Mouse (Mus musculus) midbrain, postnatal 0 days (tissue): ENCODE measurements at regions not wholly inside any gene's neighbourhood (a gene's known extent, or its start where the extent isn't known, plus 50 kb on each side); places are given as distances from the start of the nearest gene placed in this dataset.

Experiments
- ATAC-seq: fragments of 200-750 bp; cut with Nextera tagmentation; 2 replicates; pipeline ENCODE4 v1.8.0; 2017; ENCODE audit warnings: moderate number of reproducible peaks, mild to moderate bottlenecking, moderate TSS enrichment, moderate library complexity; ENCODE audit not compliant: low FRiP score
- DNase-seq: peaks from one replicate; pipeline ENCODE4 v3.0.0-alpha.2; 2015; ENCODE audit warnings: low spot score
- H3K27ac ChIP-seq: fragments of 300-500 bp; sonication (generic); 2 replicates; pipeline ENCODE4 v1.5.1; 2014; ENCODE audit warnings: low read depth, mild to moderate bottlenecking, low read length, mixed read lengths
- H3K27me3 ChIP-seq: fragments of 300-500 bp; sonication (generic); 2 replicates; pipeline ENCODE4 v1.6.1; 2014; ENCODE audit warnings: low read length, control low read depth, mixed read lengths; ENCODE audit not compliant: insufficient read depth
- H3K36me3 ChIP-seq: fragments of 300-500 bp; sonication (generic); 2 replicates; pipeline ENCODE4 v1.6.1; 2014; ENCODE audit warnings: low read length, control low read depth, mixed read lengths; ENCODE audit not compliant: insufficient read depth
- H3K4me1 ChIP-seq: fragments of 300-500 bp; sonication (generic); 2 replicates; pipeline ENCODE4 v1.6.1; 2014; ENCODE audit warnings: mild to moderate bottlenecking, control low read depth, antibody characterized with exemption, low read length, mixed read lengths; ENCODE audit not compliant: insufficient read depth
- H3K4me2 ChIP-seq: fragments of 300-500 bp; sonication (generic); 2 replicates; pipeline ENCODE4 v1.6.1; 2014; ENCODE audit warnings: low read depth, mild to moderate bottlenecking, low read length, mixed read lengths; ENCODE audit not compliant: poor library complexity, severe bottlenecking
- H3K4me3 ChIP-seq: fragments of 300-500 bp; sonication (generic); 2 replicates; pipeline ENCODE4 v1.5.1; 2014; ENCODE audit warnings: low read depth, mild to moderate bottlenecking, low read length, moderate library complexity
- H3K9ac ChIP-seq: fragments of 300-500 bp; sonication (generic); replicated peaks from 2 replicates; pipeline ENCODE4 v1.6.1; 2014; ENCODE audit warnings: mild to moderate bottlenecking, low read length, moderate library complexity, mixed read lengths; ENCODE audit not compliant: poor library complexity, severe bottlenecking
- H3K9me3 ChIP-seq: fragments of 300-500 bp; sonication (generic); 2 replicates; pipeline ENCODE4 v1.6.1; 2016; ENCODE audit warnings: low read length, control low read depth
- CTCF ChIP-seq: IDR thresholded peaks from 2 replicates; pipeline ENCODE4 v1.5.1; 2016; ENCODE audit warnings: antibody characterized with exemption, mild to moderate bottlenecking
- WGBS: fragments of 180-500 bp; shearing (Covaris S2); extraction: QIAGEN DNeasy Blood & Tissue Kit; methylation state at CpG from one replicate; pipeline ENCODE4 v1.1.7; 2014; 5-methylcytosine and 5-hydroxymethylcytosine counted together

DNA sequence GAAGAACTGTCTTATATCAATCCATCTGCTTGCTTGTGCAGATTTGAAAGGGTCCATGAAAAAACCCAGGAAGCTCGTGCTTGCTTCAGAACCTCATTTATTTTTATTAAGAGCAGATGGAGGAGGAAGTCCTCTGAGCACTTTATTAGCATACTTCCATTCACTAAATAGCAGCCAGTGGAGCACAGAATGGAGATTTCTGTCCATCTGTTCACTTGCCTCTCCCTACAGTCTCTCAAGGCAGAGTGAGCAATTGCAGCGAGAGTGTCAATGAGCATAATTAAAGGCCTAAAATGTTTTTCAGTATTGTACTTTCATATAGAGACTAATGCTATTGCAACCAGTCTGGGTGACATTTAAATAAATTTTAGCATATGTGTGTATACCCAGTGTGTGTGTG is 439.4 kb upstream of the Grm7 start:
- Histone ChIP-seq H3K9me3 (no peaks in the 10 kb centered on the region), H3K27me3 (no peaks in the 10 kb centered on the region), H3K4me3 (no peak overlapping the region), H3K27ac (no peak overlapping the region), H3K4me2 (no peak overlapping the region), H3K36me3 (no peaks in the 10 kb centered on the region), H3K9ac (no peak overlapping the region), H3K4me1 (no peaks in the 10 kb centered on the region)
- 61% methylated on average over 2 of the region's 2 CpGs for WGBS
- no peak for TF ChIP-seq CTCF
- DNase-seq (peak; percentile 35), ATAC-seq (no peak)

DNA sequence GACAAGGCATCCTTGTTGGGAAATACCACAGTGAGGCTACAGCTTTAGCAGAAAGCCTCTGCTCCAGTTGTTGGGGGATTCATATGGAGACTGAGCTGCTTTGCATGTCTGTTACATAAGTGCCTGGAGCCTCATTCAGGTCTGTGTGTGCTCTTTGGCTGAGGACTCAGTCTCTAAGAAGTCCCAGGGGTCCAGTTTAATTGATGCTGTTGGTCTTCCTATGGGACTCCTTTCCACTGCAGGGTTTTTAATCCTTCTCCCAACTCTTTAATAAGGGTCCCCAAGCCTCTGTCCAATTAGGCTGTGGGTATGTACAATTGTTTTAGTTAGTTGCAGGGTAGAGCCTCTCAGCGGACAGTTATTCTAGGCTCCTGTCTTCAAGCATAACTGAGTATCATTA is 436.6 kb upstream of the Grm7 start:
- TF ChIP-seq CTCF, result no peak
- no peak overlapping the region for H3K27ac ChIP-seq
- no peaks in the 10 kb centered on the region for H3K27me3 ChIP-seq
- no peak overlapping the region for H3K4me2 ChIP-seq
- H3K9ac ChIP-seq, result no peak overlapping the region
- H3K36me3 ChIP-seq, result no peaks in the 10 kb centered on the region
- no peaks in the 10 kb centered on the region for H3K9me3 ChIP-seq
- no peak for ATAC-seq
- H3K4me3 ChIP-seq, result no peak overlapping the region
- H3K4me1 ChIP-seq, result no peaks in the 10 kb centered on the region
- DNase-seq, result no peak
- WGBS, result 72% methylated on average over 1 of the region's 1 CpGs

DNA sequence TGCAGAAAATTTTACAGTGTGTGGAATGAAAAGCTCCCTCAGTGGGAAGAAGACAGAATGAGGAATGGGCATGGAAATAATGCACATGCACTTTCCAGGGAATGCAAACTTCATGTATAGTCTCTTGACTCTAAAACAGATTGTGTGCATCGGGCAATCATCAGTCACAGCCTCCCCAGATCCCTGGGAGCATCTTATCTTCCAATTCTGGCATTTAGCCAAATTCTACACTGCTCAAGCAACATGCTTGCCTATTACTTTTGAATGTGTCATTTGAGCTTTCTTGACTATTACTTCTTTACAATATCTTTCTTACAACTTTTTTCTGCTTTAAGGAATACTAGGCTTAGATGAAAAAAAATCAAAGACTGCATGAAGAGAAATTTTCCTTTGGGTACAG is 397.9 kb upstream of the Grm7 start:
- Histone ChIP-seq H3K9ac (no peak overlapping the region), H3K4me2 (no peak overlapping the region), H3K9me3 (no peaks in the 10 kb centered on the region), H3K4me3 (no peak overlapping the region), H3K36me3 (no peaks in the 10 kb centered on the region), H3K27me3 (no peaks in the 10 kb centered on the region), H3K27ac (no peak overlapping the region), H3K4me1 (no peaks in the 10 kb centered on the region)
- TF ChIP-seq CTCF, result no peak
- ATAC-seq (no peak), DNase-seq (peak; percentile 53)
- WGBS, result 73% methylated on average over 1 of the region's 1 CpGs

DNA sequence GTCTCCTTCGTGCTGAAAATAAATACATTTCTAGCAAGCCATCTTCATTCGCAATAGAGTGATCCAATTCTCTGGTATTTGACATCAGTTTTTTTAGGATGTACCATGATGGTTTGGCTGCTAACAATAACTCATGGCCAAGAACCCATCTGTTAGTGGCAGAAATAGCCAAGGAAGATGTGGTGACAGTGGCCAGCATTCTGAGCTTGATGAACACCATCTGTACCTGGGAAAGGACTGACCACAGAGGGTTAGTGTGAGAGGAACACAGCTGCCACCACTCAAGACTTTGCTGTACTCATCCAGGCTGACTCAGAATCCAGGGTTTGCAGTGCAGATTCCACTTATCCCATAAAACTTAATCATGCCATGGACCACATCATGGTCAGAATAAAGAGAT is 348.8 kb upstream of the Grm7 start:
- H3K4me3 ChIP-seq, result no peak overlapping the region
- 81% methylated on average over 2 of the region's 2 CpGs for WGBS
- no peak for TF ChIP-seq CTCF

More for the DNA sequence above, 348.8 kb upstream of the Grm7 start:
- no peaks in the 10 kb centered on the region for H3K9me3 ChIP-seq
- no peaks in the 10 kb centered on the region for H3K27me3 ChIP-seq
- ATAC-seq (no peak), DNase-seq (no peak)
- no peaks in the 10 kb centered on the region for H3K4me1 ChIP-seq
- no peak overlapping the region for H3K27ac ChIP-seq
- H3K4me2 ChIP-seq, result no peak overlapping the region
- no peak overlapping the region for H3K9ac ChIP-seq
- H3K36me3 ChIP-seq, result no peaks in the 10 kb centered on the region
